Mouse (Mus musculus) hindbrain, embryonic 13.5 days (tissue): ENCODE results near the gene Ptprf. TPM values are rescaled to one million over a fixed set of nuclear protein-coding genes. Genes with fewer than 3 reads are reported as not detected.

Source experiments
- ATAC-seq: fragments of 200-750 bp; cut with Nextera tagmentation; 2 replicates; pipeline ENCODE4 v1.8.0; 2017; ENCODE audit warnings: moderate TSS enrichment; ENCODE audit not compliant: low FRiP score
- H3K27ac ChIP-seq: fragments of 300-500 bp; sonication (generic); 2 replicates; pipeline ENCODE4 v1.5.1; 2015; ENCODE audit warnings: inconsistent platforms, mild to moderate bottlenecking, moderate library complexity
- H3K27me3 ChIP-seq: fragments of 300-500 bp; sonication (generic); 2 replicates; pipeline ENCODE4 v1.6.1; 2015; ENCODE audit warnings: mild to moderate bottlenecking, inconsistent platforms
- H3K36me3 ChIP-seq: fragments of 300-500 bp; sonication (generic); 2 replicates; pipeline ENCODE4 v1.6.1; 2015; ENCODE audit warnings: mild to moderate bottlenecking, inconsistent platforms
- H3K4me1 ChIP-seq: fragments of 300-500 bp; sonication (generic); replicated peaks from 2 replicates; pipeline ENCODE4 v1.6.1; 2015; ENCODE audit warnings: inconsistent platforms
- H3K4me2 ChIP-seq: fragments of 300-500 bp; sonication (generic); 2 replicates; pipeline ENCODE4 v1.6.1; 2015; ENCODE audit warnings: inconsistent platforms, mild to moderate bottlenecking, moderate library complexity
- H3K4me3 ChIP-seq: fragments of 300-500 bp; sonication (generic); 2 replicates; pipeline ENCODE4 v1.5.1; 2015; ENCODE audit warnings: mild to moderate bottlenecking, inconsistent platforms
- H3K9ac ChIP-seq: fragments of 300-500 bp; sonication (generic); 2 replicates; pipeline ENCODE4 v1.6.1; 2015; ENCODE audit warnings: mild to moderate bottlenecking, inconsistent platforms
- H3K9me3 ChIP-seq: fragments of 300-500 bp; sonication (generic); 2 replicates; pipeline ENCODE4 v1.6.1; 2016; ENCODE audit warnings: inconsistent platforms
- WGBS: fragments of 180-500 bp; shearing (Covaris S2); methylation state at CpG from one replicate; pipeline ENCODE4 v1.1.7; 2015; 5-methylcytosine and 5-hydroxymethylcytosine counted together
- polyA plus RNA-seq: library from polyadenylated mRNA; unstranded; fragments of >200 nt; fragmentation: Nextera tagmentation; extraction: Ambion mirVana; gene quantifications from 2 replicates; pipeline ENCODE4 v1.2.1, GENCODE M21; 2015

Gene Ptprf
- polyA plus RNA-seq, 1 experiment from 2014 or later: 79.7 TPM

GRCm38 (mm10) chr4:118281444-118282181 is 9.6 kb downstream of the Ptprf start:
- Histone ChIP-seq H3K4me1 (peaks cover 78% of the 10 kb centered on the region), H3K9ac (no peak overlapping the region), H3K4me2 (no peak overlapping the region), H3K27ac (peak overlapping the region; percentile 31; the same call in 1 of the 2 replicates), H3K36me3 (peaks cover 39% of the 10 kb centered on the region), H3K4me3 (no peak overlapping the region), H3K27me3 (no peaks in the 10 kb centered on the region), H3K9me3 (no peaks in the 10 kb centered on the region)
- no peak for ATAC-seq
- 42% methylated on average over 13 of the region's 13 CpGs for WGBS

GRCm38 (mm10) chr4:118280506-118280905 is 10.7 kb downstream of the Ptprf start:
- Histone ChIP-seq H3K4me3 (no peak overlapping the region), H3K4me1 (peaks cover 79% of the 10 kb centered on the region), H3K27me3 (no peaks in the 10 kb centered on the region), H3K9ac (0 out of 2 replicates have a peak overlapping the region, but pooled peaks have one; percentile 29), H3K36me3 (peaks cover 36% of the 10 kb centered on the region), H3K9me3 (no peaks in the 10 kb centered on the region), H3K4me2 (no peak overlapping the region), H3K27ac (peak overlapping the region; percentile 35; the same call in 1 of the 2 replicates)
- 79% methylated on average over 7 of the region's 7 CpGs for WGBS
- no peak for ATAC-seq

- Histone ChIP-seq H3K9me3 (no peaks in the 10 kb centered on the region), H3K9ac (peak overlapping the region; percentile 40; the same call in 1 of the 2 replicates), H3K4me1 (peaks cover 96% of the 10 kb centered on the region), H3K27me3 (no peaks in the 10 kb centered on the region), H3K36me3 (peaks cover 37% of the 10 kb centered on the region), H3K27ac (peak overlapping the region; percentile 92), H3K4me2 (peak overlapping the region; percentile 37), H3K4me3 (no peak overlapping the region)
- 13% methylated on average over 9 of the region's 9 CpGs for whole genome bisulfite sequencing
- ATAC-seq: peak; percentile 93
Observed at GRCm38 (mm10) chr4:118276520-118277232, 14.5 kb downstream of the Ptprf start.

GRCm38 (mm10) chr4:118275601-118276519 is 15.3 kb downstream of the Ptprf start:
- Histone ChIP-seq H3K9me3 (no peaks in the 10 kb centered on the region), H3K9ac (peak overlapping the region; percentile 40), H3K4me1 (peaks cover 95% of the 10 kb centered on the region), H3K4me3 (no peak overlapping the region), H3K27ac (peak overlapping the region; percentile 92), H3K4me2 (peak overlapping the region; percentile 37), H3K27me3 (no peaks in the 10 kb centered on the region), H3K36me3 (peaks cover 38% of the 10 kb centered on the region)
- ATAC-seq: peak; percentile 80
- 46% methylated on average over 6 of the region's 6 CpGs for WGBS

- Histone ChIP-seq H3K4me2 (no peak overlapping the region), H3K9ac (peak overlapping the region; percentile 40; the same call in 1 of the 2 replicates), H3K36me3 (peaks cover 46% of the 10 kb centered on the region), H3K4me3 (no peak overlapping the region), H3K27me3 (no peaks in the 10 kb centered on the region), H3K4me1 (peaks cover 92% of the 10 kb centered on the region), H3K9me3 (no peaks in the 10 kb centered on the region), H3K27ac (peak overlapping the region; percentile 92)
- ATAC-seq: no peak
- WGBS: 22% methylated on average over 7 of the region's 7 CpGs
Observed at GRCm38 (mm10) chr4:118274521-118274920, 16.7 kb downstream of the Ptprf start.

- Histone ChIP-seq H3K9me3 (no peaks in the 10 kb centered on the region), H3K4me1 (peaks cover 90% of the 10 kb centered on the region), H3K4me3 (no peak overlapping the region), H3K4me2 (no peak overlapping the region), H3K27ac (peak overlapping the region; percentile 92), H3K36me3 (peaks cover 51% of the 10 kb centered on the region), H3K9ac (peak overlapping the region; percentile 40; the same call in 1 of the 2 replicates), H3K27me3 (no peaks in the 10 kb centered on the region)
- WGBS: 77% methylated on average over 8 of the region's 8 CpGs
- no peak for ATAC-seq
Observed at GRCm38 (mm10) chr4:118273998-118274397, 17.2 kb downstream of the Ptprf start.

- Histone ChIP-seq H3K36me3 (peaks cover 55% of the 10 kb centered on the region), H3K4me1 (peaks cover 86% of the 10 kb centered on the region)
Observed at GRCm38 (mm10) chr4:118273545-118273944, 17.7 kb downstream of the Ptprf start.

GRCm38 (mm10) chr4:118272871-118273270 is 18.3 kb downstream of the Ptprf start:
- H3K4me3 ChIP-seq: no peak overlapping the region
- no peaks in the 10 kb centered on the region for H3K27me3 ChIP-seq
- peaks cover 58% of the 10 kb centered on the region for H3K36me3 ChIP-seq
- peaks cover 80% of the 10 kb centered on the region for H3K4me1 ChIP-seq
- H3K4me2 ChIP-seq: no peak overlapping the region
- H3K9ac ChIP-seq: no peak overlapping the region; the same call in 1 of the 2 replicates
- no peak for ATAC-seq
- WGBS: 89% methylated on average over 3 of the region's 3 CpGs
- no peaks in the 10 kb centered on the region for H3K9me3 ChIP-seq
- H3K27ac ChIP-seq: peak overlapping the region; percentile 55

More at GRCm38 (mm10) chr4:118273545-118273944, 17.7 kb downstream of the Ptprf start:
- H3K4me2 ChIP-seq: no peak overlapping the region
- H3K9me3 ChIP-seq: no peaks in the 10 kb centered on the region
- WGBS: 52% methylated on average over 5 of the region's 5 CpGs
- no peak overlapping the region for H3K4me3 ChIP-seq
- H3K27me3 ChIP-seq: no peaks in the 10 kb centered on the region
- peak overlapping the region; percentile 92 for H3K27ac ChIP-seq
- peak overlapping the region; percentile 35 for H3K9ac ChIP-seq
- ATAC-seq: no peak

- H3K36me3 ChIP-seq: peaks cover 62% of the 10 kb centered on the region
- no peak overlapping the region for H3K9ac ChIP-seq
- H3K4me2 ChIP-seq: no peak overlapping the region
- no peaks in the 10 kb centered on the region for H3K27me3 ChIP-seq
- 0 out of 2 replicates have a peak overlapping the region, but pooled peaks have one; percentile 55 for H3K27ac ChIP-seq
- no peak for ATAC-seq
- peaks cover 73% of the 10 kb centered on the region for H3K4me1 ChIP-seq
- 67% methylated on average over 5 of the region's 5 CpGs for WGBS
- H3K9me3 ChIP-seq: no peaks in the 10 kb centered on the region
- no peak overlapping the region for H3K4me3 ChIP-seq
Observed at GRCm38 (mm10) chr4:118272258-118272657, 18.9 kb downstream of the Ptprf start.

GRCm38 (mm10) chr4:118271556-118272074 is 19.6 kb downstream of the Ptprf start:
- peak overlapping the region; percentile 30; the same call in 1 of the 2 replicates for H3K27ac ChIP-seq
- no peak for ATAC-seq

GRCm38 (mm10) chr4:118270706-118271105 is 20.5 kb downstream of the Ptprf start:
- Histone ChIP-seq H3K4me2 (no peak overlapping the region), H3K9me3 (no peaks in the 10 kb centered on the region), H3K36me3 (peaks cover 72% of the 10 kb centered on the region), H3K9ac (no peak overlapping the region), H3K27me3 (no peaks in the 10 kb centered on the region), H3K4me3 (no peak overlapping the region), H3K4me1 (peaks cover 73% of the 10 kb centered on the region), H3K27ac (no peak overlapping the region; the same call in 1 of the 2 replicates)
- no peak for ATAC-seq
- WGBS: 97% methylated on average over 3 of the region's 3 CpGs

More at GRCm38 (mm10) chr4:118271556-118272074, 19.6 kb downstream of the Ptprf start:
- Histone ChIP-seq H3K4me2 (no peak overlapping the region), H3K9me3 (no peaks in the 10 kb centered on the region), H3K4me1 (peaks cover 73% of the 10 kb centered on the region), H3K36me3 (peaks cover 68% of the 10 kb centered on the region), H3K27me3 (no peaks in the 10 kb centered on the region), H3K4me3 (no peak overlapping the region), H3K9ac (no peak overlapping the region)
- 70% methylated on average over 9 of the region's 9 CpGs for WGBS
